Mouse (Mus musculus): ENCODE results near the gene Khsrp. TPM values are rescaled to one million over a fixed set of nuclear protein-coding genes. Genes with fewer than 3 reads are reported as not detected.
"Not testable (repeated sequence)": the region's sequence is repeated elsewhere in the genome, so short reads cannot be mapped to it uniquely, and the experiment has no call there.

Gene Khsrp
- polyA plus RNA-seq, 1 experiment from 2014 or later = 44.1 TPM

DNA sequence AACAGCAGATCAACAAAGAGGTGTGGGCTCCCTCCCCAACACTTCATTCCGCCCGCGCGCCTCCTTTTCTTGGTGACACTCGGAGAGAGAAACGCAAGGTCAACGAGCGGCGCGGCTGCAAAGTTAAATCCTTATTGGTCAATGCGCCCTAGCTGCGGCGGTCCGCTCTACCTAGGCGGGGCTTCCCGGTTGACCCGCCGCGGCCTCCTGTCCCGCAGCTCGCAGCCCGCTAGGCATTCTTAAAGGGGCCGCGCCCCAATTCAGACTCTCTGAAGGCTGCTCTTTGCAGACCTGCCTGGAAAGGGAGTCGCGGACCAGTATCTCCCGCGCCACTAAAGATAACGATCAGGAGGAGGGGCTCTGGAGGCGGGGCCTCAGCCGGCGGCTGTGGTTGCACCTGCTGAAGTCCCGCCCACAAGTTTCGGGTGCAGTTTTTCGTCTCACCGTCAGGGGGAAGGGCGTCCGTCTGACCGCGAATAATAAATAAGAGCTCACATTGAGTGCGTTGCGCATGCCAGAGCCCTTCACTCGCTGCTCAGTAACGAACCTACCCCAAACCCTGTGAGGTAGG lies 29.0 kb upstream of the Khsrp start:
- Histone ChIP-seq H3K4me1 (peaks cover 16% of the 10 kb centered on the region), H3K4me2 (peak overlapping the region; percentile 98), H3K27ac (peak overlapping the region; percentile 83), H3K36me3 (0 out of 2 replicates have a peak, but pooled peaks cover 2% of the 10 kb centered on the region), H3K27me3 (peaks cover 30% of the 10 kb centered on the region), H3K4me3 (peak overlapping the region; percentile 85), H3K9ac (peak overlapping the region; percentile 24; the same call in 1 of the 2 replicates), H3K9me3 (no peaks in the 10 kb centered on the region)
- ATAC-seq (ENCODE audit: borderline replicate concordance, extremely low read depth, low FRiP score, low TSS enrichment) = peak; percentile 81
- 0% methylated on average over 44 of the region's 44 CpGs for WGBS

DNA sequence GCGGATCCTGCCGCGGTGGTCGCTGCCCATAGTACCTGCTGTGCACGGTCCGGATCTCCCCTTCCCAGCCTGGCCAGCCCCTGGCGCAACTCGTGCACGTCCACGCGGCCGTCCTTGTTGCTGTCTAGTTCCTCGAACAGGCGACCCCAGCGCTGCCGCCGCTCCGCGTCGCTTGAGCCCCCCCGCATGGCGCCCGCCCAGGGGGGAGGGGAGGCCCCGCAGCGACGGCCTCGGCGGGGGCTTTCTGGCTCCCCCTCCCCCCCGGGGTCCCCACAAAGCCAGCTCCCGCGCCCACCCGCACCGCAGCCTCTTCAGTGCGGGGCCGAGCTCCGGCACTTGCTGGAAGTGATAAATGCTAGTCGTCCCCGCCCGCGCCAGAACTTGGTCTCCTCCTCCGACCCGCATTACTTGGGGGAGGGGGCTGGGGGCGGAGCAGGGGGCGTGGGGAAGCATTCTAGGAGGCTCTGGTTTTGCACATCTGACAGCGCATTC lies 28.2 kb upstream of the Khsrp start, which contains the start of gene Slc25a23:
TSS of gene Slc25a23 (minus strand) at position 378 of the 492 bp plus-strand sequence.
- peak within 1 kb of the TSS; percentile 98 for H3K4me2 ChIP-seq
- peak; percentile 51; the same call in 1 of the 2 replicates for ATAC-seq (ENCODE audit: borderline replicate concordance, extremely low read depth, low FRiP score, low TSS enrichment)

DNA sequence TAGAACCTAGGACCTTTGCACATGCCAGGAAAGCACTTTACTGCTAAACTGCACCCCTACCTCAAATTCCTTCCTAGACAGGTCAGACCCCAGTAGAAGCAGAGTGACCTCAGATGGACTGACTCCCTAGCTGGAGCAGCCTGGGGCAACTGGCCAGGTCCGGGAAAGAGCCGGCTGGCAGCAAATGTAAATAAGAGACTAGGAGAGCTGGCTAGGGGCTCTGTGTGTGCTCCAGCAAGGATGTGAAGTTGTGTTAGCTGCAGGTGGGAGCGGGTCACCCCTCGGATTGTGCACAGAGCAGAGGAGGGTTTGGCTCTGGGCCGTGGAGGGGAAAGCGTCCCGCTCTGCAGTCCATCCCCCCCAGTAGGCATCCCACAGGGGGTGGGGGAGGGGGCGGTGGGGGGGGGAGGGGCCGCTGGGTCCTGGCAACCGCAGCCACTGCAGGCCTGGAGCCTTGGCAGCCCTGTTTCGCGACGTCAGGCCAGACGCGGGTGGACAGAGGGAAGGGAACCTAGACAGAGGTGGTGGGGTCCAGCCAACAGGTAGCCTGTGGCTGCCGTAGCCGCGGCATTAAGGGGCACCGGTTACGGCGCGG lies 27.7 kb upstream of the Khsrp start, which contains the start of gene Crb3:
TSS of gene Crb3 (plus strand) at position 215 of the 595 bp plus-strand sequence.
- 0 out of 2 replicates have a peak, but pooled peaks have one; percentile 0 for ATAC-seq (ENCODE audit: borderline replicate concordance, extremely low read depth, low FRiP score, low TSS enrichment)
- peak within 1 kb of the TSS; percentile 66 for H3K9ac ChIP-seq
- H3K36me3 ChIP-seq = 0 out of 2 replicates have a peak, but pooled peaks cover 2% of the 10 kb centered on the region
- 0% methylated on average over 16 of the region's 22 CpGs for WGBS
- H3K27me3 ChIP-seq = peaks cover 30% of the 10 kb centered on the region
- peak within 1 kb of the TSS; percentile 85 for H3K4me3 ChIP-seq
- H3K27ac ChIP-seq = peak within 1 kb of the TSS; percentile 83
- peaks cover 16% of the 10 kb centered on the region for H3K4me1 ChIP-seq
- H3K9me3 ChIP-seq = no peaks in the 10 kb centered on the region
- H3K4me2 ChIP-seq = peak within 1 kb of the TSS; percentile 98

More for the DNA sequence above, 28.2 kb upstream of the Khsrp start, which contains the start of gene Slc25a23:
- H3K27ac ChIP-seq = peak within 1 kb of the TSS; percentile 83
- H3K9me3 ChIP-seq = no peaks in the 10 kb centered on the region
- peak within 1 kb of the TSS; percentile 66 for H3K9ac ChIP-seq
- 0 out of 2 replicates have a peak, but pooled peaks cover 2% of the 10 kb centered on the region for H3K36me3 ChIP-seq
- H3K27me3 ChIP-seq = peaks cover 30% of the 10 kb centered on the region
- peaks cover 16% of the 10 kb centered on the region for H3K4me1 ChIP-seq
- H3K4me3 ChIP-seq = peak within 1 kb of the TSS; percentile 85
- WGBS = 2% methylated on average over 35 of the region's 45 CpGs

DNA sequence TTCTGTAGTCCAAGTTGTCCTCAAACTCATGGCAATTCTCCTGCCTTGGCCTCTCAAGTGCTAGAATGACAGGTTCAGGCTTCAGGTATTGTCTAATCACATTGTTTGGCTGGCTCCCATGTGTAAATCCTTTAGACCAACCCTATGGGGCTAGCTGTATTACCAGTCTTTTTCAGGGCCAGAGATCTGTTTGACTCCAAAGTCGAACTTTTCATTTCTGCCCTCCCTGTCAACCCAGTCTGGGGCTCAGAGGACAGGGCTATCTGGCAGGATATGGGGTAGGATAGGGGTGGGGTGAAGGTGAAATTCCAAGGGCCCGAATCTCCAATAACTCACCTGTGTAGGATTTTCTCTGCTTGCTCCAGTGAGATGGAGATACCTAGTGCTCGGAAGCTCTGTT lies 24.9 kb upstream of the Khsrp start:
- H3K27ac ChIP-seq = no peak overlapping the region
- H3K9me3 ChIP-seq = no peaks in the 10 kb centered on the region
- peaks cover 10% of the 10 kb centered on the region; the same call in 1 of the 2 replicates for H3K36me3 ChIP-seq
- H3K27me3 ChIP-seq = peaks cover 5% of the 10 kb centered on the region
- no peak overlapping the region for H3K4me2 ChIP-seq
- peaks cover 15% of the 10 kb centered on the region for H3K4me1 ChIP-seq
- no peak overlapping the region for H3K9ac ChIP-seq
- no peak for ATAC-seq (ENCODE audit: borderline replicate concordance, extremely low read depth, low FRiP score, low TSS enrichment)
- H3K4me3 ChIP-seq = no peak overlapping the region
- 74% methylated on average over 3 of the region's 3 CpGs for WGBS

DNA sequence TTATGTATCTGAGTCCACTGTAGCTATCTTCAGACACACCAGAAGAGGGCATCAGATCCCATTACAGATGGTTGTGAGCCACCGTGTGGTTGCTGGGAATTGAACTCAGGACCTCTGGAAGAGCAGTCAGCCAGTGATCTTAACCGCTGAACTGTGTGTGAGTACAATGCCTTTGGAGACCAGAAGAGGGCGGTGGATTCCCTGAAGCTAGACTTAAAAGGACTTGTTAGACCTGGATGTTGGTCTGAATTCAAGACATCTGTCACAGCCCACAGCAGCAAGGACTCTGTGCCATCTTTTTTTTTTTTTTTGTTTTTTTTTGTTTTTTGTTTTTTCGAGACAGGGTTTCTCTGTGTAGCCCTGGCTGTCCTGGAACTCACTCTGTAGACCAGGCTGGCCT lies 20.4 kb upstream of the Khsrp start:
- H3K4me3 ChIP-seq; H3K27me3 ChIP-seq; ATAC-seq (ENCODE audit: borderline replicate concordance, extremely low read depth, low FRiP score, low TSS enrichment); H3K9ac ChIP-seq; H3K36me3 ChIP-seq; H3K4me2 ChIP-seq; H3K9me3 ChIP-seq; H3K4me1 ChIP-seq; H3K27ac ChIP-seq: not testable (repeated sequence)
- 83% methylated on average over 4 of the region's 4 CpGs for WGBS

DNA sequence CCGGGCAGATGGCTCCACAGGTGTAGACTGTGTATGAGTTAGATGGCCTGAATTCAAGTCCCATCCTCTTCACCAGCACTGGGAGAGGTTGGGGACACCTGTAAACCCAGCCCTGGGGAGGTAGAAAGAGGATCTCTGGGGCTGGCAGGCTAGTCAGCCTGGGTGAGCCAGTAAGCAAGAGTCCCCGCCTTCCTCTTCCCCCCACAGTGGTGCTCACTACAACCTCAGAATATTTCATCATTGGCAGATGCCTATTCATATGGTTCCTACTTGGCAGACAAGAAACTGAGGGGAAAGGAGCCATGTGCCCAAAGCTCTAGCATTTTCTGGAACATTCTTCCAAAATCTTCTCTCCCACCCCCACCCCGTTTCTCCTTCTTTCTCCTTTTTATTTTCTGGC lies 17.5 kb upstream of the Khsrp start:
- no peaks in the 10 kb centered on the region for H3K27me3 ChIP-seq
- 92% methylated on average over 3 of the region's 3 CpGs for WGBS
- H3K9me3 ChIP-seq = no peaks in the 10 kb centered on the region
- H3K9ac ChIP-seq = no peak overlapping the region
- H3K4me1 ChIP-seq = no peaks in the 10 kb centered on the region
- peaks cover 8% of the 10 kb centered on the region; the same call in 1 of the 2 replicates for H3K36me3 ChIP-seq
- H3K27ac ChIP-seq = no peak overlapping the region
- H3K4me3 ChIP-seq = no peak overlapping the region
- ATAC-seq (ENCODE audit: borderline replicate concordance, extremely low read depth, low FRiP score, low TSS enrichment) = no peak
- no peak overlapping the region for H3K4me2 ChIP-seq

DNA sequence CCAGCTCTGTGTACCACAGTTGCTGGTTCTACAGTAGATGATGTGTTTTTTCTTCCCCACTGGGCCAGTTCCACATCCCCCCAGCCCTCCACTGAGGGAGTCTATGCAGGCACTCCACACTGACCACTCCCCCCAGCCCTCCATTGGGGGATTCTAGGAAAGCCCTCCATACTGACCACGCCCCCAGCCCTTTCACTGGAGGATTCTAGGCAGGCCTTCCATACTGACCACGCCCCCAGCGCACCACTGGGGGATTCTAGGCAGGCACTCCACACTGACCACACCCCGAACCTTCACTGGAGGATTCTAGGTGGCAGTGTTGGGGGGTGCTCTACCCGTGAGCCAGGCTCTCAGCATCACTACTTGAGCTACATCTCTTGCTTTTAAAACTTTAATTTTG lies 16.1 kb upstream of the Khsrp start:
- Histone ChIP-seq H3K9ac (no peak overlapping the region), H3K4me2 (no peak overlapping the region), H3K36me3 (peaks cover 3% of the 10 kb centered on the region; the same call in 1 of the 2 replicates), H3K4me3 (no peak overlapping the region), H3K4me1 (no peaks in the 10 kb centered on the region), H3K9me3 (no peaks in the 10 kb centered on the region), H3K27me3 (no peaks in the 10 kb centered on the region), H3K27ac (no peak overlapping the region)
- ATAC-seq (ENCODE audit: borderline replicate concordance, extremely low read depth, low FRiP score, low TSS enrichment) = no peak; the same call in 1 of the 2 replicates
- 36% methylated on average over 5 of the region's 5 CpGs for WGBS

DNA sequence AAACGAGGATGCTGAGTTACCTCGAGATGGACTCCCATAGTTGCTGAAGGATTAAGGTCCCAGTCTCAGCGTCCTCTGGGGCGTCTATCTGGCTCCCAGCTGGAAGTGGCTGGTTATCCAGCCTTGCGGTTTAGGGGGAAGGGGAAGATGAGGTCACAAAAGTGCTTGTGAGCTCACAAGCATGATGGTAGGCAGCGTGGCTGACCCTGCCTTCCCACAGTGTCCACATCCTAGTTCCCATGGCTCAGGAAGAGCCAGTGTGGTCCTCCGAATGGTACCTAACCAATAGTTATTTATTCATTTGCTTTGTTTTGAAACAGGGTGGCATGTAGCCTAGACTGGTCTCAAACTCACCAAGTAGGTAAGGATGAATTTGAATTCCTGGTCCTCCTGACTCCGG lies 10.2 kb upstream of the Khsrp start, which contains the start of gene Slc25a41:
TSS of gene Slc25a41 (minus strand) at position 101 of the 400 bp plus-strand sequence.
- H3K4me3 ChIP-seq = no peak within 1 kb of the TSS
- H3K9me3 ChIP-seq = no peaks in the 10 kb centered on the region
- H3K27me3 ChIP-seq = peaks cover 8% of the 10 kb centered on the region; the same call in 1 of the 2 replicates
- no peak within 1 kb of the TSS for H3K9ac ChIP-seq
- no peak within 1 kb of the TSS for H3K27ac ChIP-seq
- H3K36me3 ChIP-seq = no peaks in the 10 kb centered on the region
- WGBS = 71% methylated on average over 8 of the region's 8 CpGs
- no peaks in the 10 kb centered on the region for H3K4me1 ChIP-seq
- no peak for ATAC-seq (ENCODE audit: borderline replicate concordance, extremely low read depth, low FRiP score, low TSS enrichment)
- no peak within 1 kb of the TSS for H3K4me2 ChIP-seq

DNA sequence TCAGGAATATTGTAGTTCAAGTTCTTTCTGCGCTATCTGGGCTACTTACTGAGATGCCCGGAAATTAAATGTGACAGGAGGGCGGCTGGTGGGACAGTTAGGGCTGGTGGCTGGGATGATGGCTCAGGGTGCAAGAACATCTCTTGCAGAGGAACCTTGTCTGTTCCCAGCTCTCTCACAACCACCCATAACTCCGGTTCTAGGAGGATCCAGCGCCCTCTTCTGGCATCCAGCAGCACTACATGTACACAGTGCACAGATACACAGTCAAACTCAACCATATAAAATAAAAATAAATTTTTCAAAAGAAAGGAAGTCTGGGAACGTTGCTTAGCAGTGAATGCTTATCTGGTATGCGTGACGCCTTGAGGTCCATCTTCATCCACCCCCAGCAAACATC lies 7.7 kb upstream of the Khsrp start:
- Histone ChIP-seq H3K9ac (no peak overlapping the region), H3K27ac (no peak overlapping the region), H3K27me3 (peaks cover 8% of the 10 kb centered on the region; the same call in 1 of the 2 replicates), H3K36me3 (no peaks in the 10 kb centered on the region), H3K4me1 (no peaks in the 10 kb centered on the region), H3K4me3 (no peak overlapping the region), H3K4me2 (no peak overlapping the region), H3K9me3 (no peaks in the 10 kb centered on the region)
- WGBS = 36% methylated on average over 8 of the region's 8 CpGs
- no peak for ATAC-seq (ENCODE audit: borderline replicate concordance, extremely low read depth, low FRiP score, low TSS enrichment)

DNA sequence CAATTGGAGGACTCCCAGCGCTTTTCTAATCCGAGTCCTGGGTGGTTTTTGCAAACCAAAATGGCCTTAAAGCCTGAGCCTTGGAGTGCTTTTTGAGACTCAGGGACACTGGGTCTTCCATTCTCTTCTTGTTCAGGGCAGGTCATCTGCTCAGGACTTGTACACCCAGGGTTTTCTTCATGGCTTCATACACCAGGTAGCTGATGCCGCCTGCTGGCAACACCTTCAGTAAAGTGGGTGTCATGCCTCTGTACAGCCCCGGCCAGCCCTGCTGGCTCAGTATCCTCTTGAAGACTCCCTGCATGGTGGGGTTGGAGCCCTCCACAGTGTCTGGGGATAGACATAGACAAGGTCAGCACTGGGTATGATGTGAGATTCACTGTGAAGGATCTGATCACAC lies 1.5 kb upstream of the Khsrp start:
- Histone ChIP-seq H3K9me3 (no peaks in the 10 kb centered on the region), H3K4me1 (peaks cover 17% of the 10 kb centered on the region)

DNA sequence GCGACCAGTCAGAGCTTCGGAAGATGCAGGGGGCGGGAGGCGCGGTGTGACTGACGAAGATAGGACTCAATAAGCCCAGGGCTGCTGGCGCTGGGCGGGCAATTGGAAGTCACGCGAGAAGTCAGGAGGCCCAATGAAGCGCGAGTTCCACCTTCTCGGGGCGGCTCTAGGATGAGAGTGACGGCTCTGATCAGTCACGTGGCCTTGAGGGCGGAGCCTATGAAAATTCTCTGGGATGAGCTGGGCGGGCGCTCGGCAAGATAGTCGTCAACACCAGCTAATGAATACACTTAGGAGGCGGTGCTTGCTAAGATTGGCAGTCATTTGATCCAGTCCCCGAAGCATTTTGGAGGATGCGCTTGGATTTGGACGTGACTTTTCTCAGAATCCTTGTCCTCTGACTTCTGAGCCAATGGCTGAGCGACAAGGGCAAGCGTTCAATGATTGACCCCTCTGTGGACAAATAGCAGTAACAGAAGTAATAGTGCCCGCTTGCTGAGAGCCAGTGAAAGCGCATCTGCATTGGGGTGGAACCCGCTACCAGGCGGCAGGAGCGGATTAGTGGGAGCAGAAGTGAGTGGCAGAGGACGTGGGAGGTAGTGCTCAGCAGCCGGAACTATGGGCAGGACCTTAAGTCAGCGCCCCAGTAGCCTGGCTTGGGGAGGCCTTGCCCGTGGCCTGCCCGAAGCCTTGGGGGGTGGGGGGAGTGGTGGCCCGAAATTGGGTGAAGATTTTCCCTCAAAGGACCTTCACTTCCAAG lies 519 bp upstream of the Khsrp start:
- peak; percentile 96 for ATAC-seq (ENCODE audit: borderline replicate concordance, extremely low read depth, low FRiP score, low TSS enrichment)
- H3K27me3 ChIP-seq = no peaks in the 10 kb centered on the region
- H3K4me1 ChIP-seq = peaks cover 17% of the 10 kb centered on the region
- H3K4me2 ChIP-seq = peak overlapping the region; percentile 67
- H3K9me3 ChIP-seq = no peaks in the 10 kb centered on the region
- H3K27ac ChIP-seq = peak overlapping the region; percentile 86
- peak overlapping the region; percentile 100 for H3K9ac ChIP-seq
- WGBS = under 1% methylated on average over 38 of the region's 38 CpGs
- H3K4me3 ChIP-seq = peak overlapping the region; percentile 77
- peaks cover 21% of the 10 kb centered on the region for H3K36me3 ChIP-seq

More for the DNA sequence above, 1.5 kb upstream of the Khsrp start:
- ATAC-seq (ENCODE audit: borderline replicate concordance, extremely low read depth, low FRiP score, low TSS enrichment) = no peak
- 83% methylated on average over 4 of the region's 4 CpGs for WGBS
- H3K36me3 ChIP-seq = peaks cover 11% of the 10 kb centered on the region
- H3K4me2 ChIP-seq = peak overlapping the region; percentile 67; the same call in 1 of the 2 replicates
- H3K9ac ChIP-seq = no peak overlapping the region; the same call in 1 of the 2 replicates
- H3K27me3 ChIP-seq = no peaks in the 10 kb centered on the region
- peak overlapping the region; percentile 40; the same call in 1 of the 2 replicates for H3K4me3 ChIP-seq
- no peak overlapping the region for H3K27ac ChIP-seq
